Mouse (Mus musculus) hindbrain, embryonic 14.5 days (tissue): ENCODE measurements around the gene Msx3. TPM values are rescaled to one million over a fixed set of nuclear protein-coding genes. Genes with fewer than 3 reads are reported as not detected.

Experiments
- ATAC-seq: fragments of 200-750 bp; cut with Nextera tagmentation; 2 replicates; pipeline ENCODE4 v1.8.0; 2017; ENCODE audit warnings: moderate number of reproducible peaks, mild to moderate bottlenecking, moderate TSS enrichment, moderate library complexity; ENCODE audit not compliant: low FRiP score
- DNase-seq: peaks from one replicate; pipeline ENCODE4 v3.0.0-alpha.2; 2015; ENCODE audit warnings: low spot score
- H3K27ac ChIP-seq: fragments of 300-500 bp; sonication (generic); 2 replicates; pipeline ENCODE4 v1.5.1; 2014; ENCODE audit warnings: mild to moderate bottlenecking, moderate library complexity
- H3K27me3 ChIP-seq: fragments of 300-500 bp; sonication (generic); 2 replicates; pipeline ENCODE4 v1.6.1; 2014; ENCODE audit warnings: mild to moderate bottlenecking, low read length, mixed read lengths; ENCODE audit not compliant: control insufficient read depth, insufficient read depth
- H3K36me3 ChIP-seq: fragments of 300-500 bp; sonication (generic); replicated peaks from 2 replicates; pipeline ENCODE4 v1.6.1; 2014; ENCODE audit not compliant: control insufficient read depth, insufficient read depth
- H3K4me1 ChIP-seq: fragments of 300-500 bp; sonication (generic); replicated peaks from 2 replicates; pipeline ENCODE4 v1.6.1; 2014; ENCODE audit warnings: antibody characterized with exemption, low read length, mixed read lengths; ENCODE audit not compliant: control insufficient read depth, insufficient read depth
- H3K4me2 ChIP-seq: fragments of 300-500 bp; sonication (generic); replicated peaks from 2 replicates; pipeline ENCODE4 v1.6.1; 2014; ENCODE audit warnings: mild to moderate bottlenecking, moderate library complexity
- H3K4me3 ChIP-seq: fragments of 300-500 bp; sonication (generic); replicated peaks from 2 replicates; pipeline ENCODE4 v1.5.1; 2014; ENCODE audit warnings: mild to moderate bottlenecking, low read length
- H3K9ac ChIP-seq: fragments of 300-500 bp; sonication (generic); 2 replicates; pipeline ENCODE4 v1.6.1; 2014
- H3K9me3 ChIP-seq: fragments of 300-500 bp; sonication (generic); 2 replicates; pipeline ENCODE4 v1.6.1; 2016; ENCODE audit warnings: low read length; ENCODE audit not compliant: control insufficient read depth
- WGBS: fragments of 180-500 bp; shearing (Covaris S2); extraction: QIAGEN DNeasy Blood & Tissue Kit; methylation state at CpG from one replicate; pipeline ENCODE4 v1.1.7; 2014; 5-methylcytosine and 5-hydroxymethylcytosine counted together
- polyA plus RNA-seq: library from polyadenylated mRNA; unstranded; fragments of >200 nt; fragmentation: Nextera tagmentation; extraction: Ambion mirVana; gene quantifications from 2 replicates; pipeline ENCODE4 v1.2.1, GENCODE M21; 2014

Msx3 gene
- 8.1 and 9.0 TPM in 2 replicates for polyA plus RNA-seq

DNA sequence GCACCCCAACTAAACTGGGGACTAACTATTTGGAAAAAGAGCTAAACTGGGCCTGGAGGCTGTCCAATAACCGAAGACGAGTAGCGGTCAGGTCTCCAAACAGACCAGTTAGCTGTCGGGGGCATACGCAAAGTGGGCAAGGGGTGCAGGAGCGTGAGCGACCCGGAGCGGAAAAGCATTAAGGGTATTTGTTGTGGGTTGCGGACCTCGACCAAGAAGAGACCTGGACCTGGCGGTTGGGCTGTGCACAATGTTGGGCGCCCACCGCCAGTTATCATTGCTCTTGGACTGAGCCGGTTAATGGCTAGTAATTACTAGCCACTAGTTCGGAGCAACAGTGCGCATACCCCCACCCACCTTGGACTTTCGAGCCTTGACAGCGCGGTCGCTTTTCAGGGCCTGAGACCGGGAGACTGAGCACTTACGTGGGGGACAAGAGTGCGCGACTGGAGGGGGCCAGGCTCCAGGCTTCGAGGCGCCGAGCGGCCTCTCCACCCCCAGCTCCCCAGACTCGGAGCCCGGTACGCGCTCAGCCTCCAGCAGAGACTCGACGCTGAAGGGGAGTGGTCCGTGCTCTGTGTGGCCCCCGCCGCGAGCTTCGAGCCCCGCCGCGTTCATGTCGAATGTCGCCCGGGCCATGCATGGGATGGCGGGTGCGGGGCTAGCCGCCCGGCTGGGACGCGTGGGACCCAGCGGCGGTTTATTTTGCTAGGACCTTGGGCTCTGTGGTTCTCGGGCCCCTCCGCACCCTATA lies at the start of gene Msx3:
TSS of gene Msx3 (minus strand) at position 729 of the 754 bp plus-strand sequence.
- under 1% methylated on average over 56 of the region's 56 CpGs for WGBS
- peak within 1 kb of the TSS; percentile 69 for H3K4me2 ChIP-seq
- H3K36me3 ChIP-seq: no peaks in the 10 kb centered on the region
- peaks cover 68% of the 10 kb centered on the region for H3K27me3 ChIP-seq
- DNase-seq (no peak), ATAC-seq (peak; percentile 63)
- H3K4me3 ChIP-seq: peak within 1 kb of the TSS; percentile 46
- H3K9me3 ChIP-seq: no peaks in the 10 kb centered on the region
- H3K27ac ChIP-seq: 0 out of 2 replicates have a peak within 1 kb of the TSS, but pooled peaks have one; percentile 14
- H3K4me1 ChIP-seq: peaks cover 19% of the 10 kb centered on the region; the same call in 1 of the 2 replicates
- H3K9ac ChIP-seq: peak within 1 kb of the TSS; percentile 47

DNA sequence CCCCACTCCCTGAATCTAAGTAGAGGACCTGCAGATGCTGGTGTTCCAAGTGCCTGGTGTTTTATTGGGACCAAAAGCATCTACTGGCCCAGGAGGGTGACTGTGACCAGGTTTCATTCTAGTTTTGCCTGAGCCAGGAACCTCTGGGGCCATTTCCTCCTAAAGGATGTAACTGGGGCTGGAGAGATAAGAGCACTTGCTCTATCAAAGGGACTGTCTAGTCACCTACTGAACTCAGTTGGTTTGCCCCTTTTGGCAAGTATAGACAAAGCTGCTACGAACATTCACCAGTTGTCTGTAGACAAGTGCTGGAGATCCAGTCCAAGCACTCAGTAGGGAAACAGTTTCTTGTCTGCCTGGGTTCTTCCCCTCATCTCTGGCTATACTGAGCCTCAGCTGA lies 49.6 kb upstream of the Msx3 start:
- Histone ChIP-seq H3K4me2 (no peak overlapping the region), H3K9ac (no peak overlapping the region), H3K4me3 (no peak overlapping the region), H3K27me3 (no peaks in the 10 kb centered on the region), H3K27ac (no peak overlapping the region), H3K36me3 (no peaks in the 10 kb centered on the region), H3K4me1 (0 out of 2 replicates have a peak, but pooled peaks cover 10% of the 10 kb centered on the region), H3K9me3 (no peaks in the 10 kb centered on the region)
- ATAC-seq: no peak
- no peak for DNase-seq
- WGBS: 100% methylated on average over 1 of the region's 1 CpGs

DNA sequence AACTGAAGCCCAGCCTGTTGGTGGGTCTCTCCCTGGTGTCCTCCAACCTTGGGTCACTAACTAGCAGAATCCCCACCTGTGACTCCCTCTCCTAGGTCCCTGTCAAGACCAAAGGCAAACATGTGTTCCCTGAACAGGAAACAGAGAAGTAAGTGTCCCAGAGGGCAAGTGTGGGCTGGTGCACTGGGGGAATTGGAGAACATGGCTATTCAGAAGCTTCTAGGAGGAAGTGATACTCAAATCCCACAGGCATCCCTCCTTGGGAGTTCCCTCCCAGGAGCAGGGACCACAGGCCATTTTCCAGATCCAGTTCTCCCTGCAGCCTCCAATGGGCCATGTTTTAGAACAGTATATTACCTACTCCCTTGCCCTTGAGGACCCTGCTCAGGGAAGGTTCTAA lies 47.2 kb upstream of the Msx3 start:
- ATAC-seq (no peak), DNase-seq (no peak)
- H3K4me1 ChIP-seq: no peaks in the 10 kb centered on the region
- H3K4me2 ChIP-seq: no peak overlapping the region
- H3K27me3 ChIP-seq: no peaks in the 10 kb centered on the region
- no peak overlapping the region for H3K4me3 ChIP-seq
- H3K9ac ChIP-seq: no peak overlapping the region
- no peaks in the 10 kb centered on the region for H3K9me3 ChIP-seq
- no peaks in the 10 kb centered on the region for H3K36me3 ChIP-seq
- H3K27ac ChIP-seq: no peak overlapping the region

DNA sequence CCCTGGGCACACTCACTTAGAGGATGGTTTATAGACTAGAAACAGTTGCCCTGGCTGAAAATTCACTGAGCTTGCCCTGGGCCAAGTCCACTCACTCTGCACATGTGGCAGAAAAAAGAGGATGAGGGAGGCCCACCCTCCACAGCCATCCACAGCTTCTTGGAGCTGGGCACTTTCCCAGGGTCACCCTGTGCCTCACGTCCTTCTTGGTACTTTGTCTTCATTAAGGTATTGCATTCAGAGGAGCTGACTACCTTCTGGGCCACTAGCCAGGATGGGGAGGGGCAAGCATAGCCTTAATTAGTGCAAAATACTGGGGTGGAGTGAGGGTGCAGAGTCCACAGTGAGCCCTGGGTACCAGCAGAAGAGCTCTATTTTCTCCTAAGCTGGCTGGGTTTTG lies 46.7 kb upstream of the Msx3 start:
- Histone ChIP-seq H3K4me3 (no peak overlapping the region), H3K36me3 (no peaks in the 10 kb centered on the region), H3K9me3 (no peaks in the 10 kb centered on the region), H3K4me1 (no peaks in the 10 kb centered on the region), H3K27me3 (no peaks in the 10 kb centered on the region), H3K9ac (no peak overlapping the region), H3K4me2 (no peak overlapping the region), H3K27ac (no peak overlapping the region)
- DNase-seq (no peak), ATAC-seq (no peak)
- 56% methylated on average over 1 of the region's 1 CpGs for WGBS

DNA sequence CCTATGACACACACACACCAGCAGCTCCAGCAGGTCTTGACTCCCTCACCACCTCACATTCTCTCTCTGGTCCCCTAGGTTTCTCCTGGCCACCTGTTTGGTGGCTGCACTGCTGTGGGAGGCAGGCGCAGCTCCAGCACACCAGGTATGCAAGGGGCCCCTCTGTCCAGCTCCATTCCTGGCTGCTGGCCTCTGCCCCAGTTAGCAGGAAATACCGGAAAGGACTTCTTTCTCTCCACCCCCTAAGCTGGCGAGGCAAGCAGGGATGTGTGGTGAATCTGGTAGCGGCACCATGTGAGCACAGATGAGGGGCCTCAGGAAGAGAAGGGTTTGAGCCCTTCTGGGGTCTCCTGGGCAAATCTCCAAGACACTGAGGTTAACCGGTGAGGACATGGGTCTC lies 46.1 kb upstream of the Msx3 start:
- Histone ChIP-seq H3K27me3 (no peaks in the 10 kb centered on the region), H3K9me3 (no peaks in the 10 kb centered on the region), H3K9ac (no peak overlapping the region), H3K4me1 (no peaks in the 10 kb centered on the region), H3K4me2 (no peak overlapping the region), H3K36me3 (no peaks in the 10 kb centered on the region), H3K27ac (no peak overlapping the region), H3K4me3 (no peak overlapping the region)
- DNase-seq (no peak), ATAC-seq (no peak)
- WGBS: 71% methylated on average over 5 of the region's 5 CpGs

DNA sequence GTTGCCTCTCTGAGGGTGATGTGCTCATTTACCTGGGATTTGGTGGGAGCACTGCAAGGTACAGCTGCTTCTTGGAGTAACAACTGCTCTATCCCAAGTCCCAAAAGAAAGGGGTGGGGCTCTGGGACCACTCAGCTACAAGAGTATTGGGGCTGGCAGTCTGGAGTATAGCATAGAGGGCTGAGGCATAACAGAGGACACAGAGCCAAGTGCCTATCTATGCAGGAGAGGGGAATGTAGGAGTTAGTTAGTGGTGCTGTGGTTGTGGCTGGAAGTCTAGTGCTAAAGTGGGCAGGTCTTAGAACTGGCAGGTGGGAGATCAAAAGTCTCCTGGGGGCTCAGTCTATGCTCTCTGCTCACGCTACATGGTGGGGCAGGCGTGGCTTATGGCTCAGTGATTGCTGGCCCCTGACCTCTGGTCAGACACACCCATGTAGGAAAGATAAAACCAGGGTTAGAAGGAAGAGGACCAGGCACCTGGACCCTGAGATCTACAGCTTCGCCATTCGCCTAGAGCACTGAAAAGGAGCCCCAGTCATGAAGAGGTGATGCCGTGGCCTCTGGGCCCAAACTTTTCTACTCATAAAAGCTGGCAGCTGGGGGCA lies 44.1 kb upstream of the Msx3 start, which contains the start of gene Prap1:
TSS of gene Prap1 (plus strand) at position 472 of the 605 bp plus-strand sequence.
- no peaks in the 10 kb centered on the region for H3K4me1 ChIP-seq
- H3K36me3 ChIP-seq: no peaks in the 10 kb centered on the region
- no peak within 1 kb of the TSS for H3K4me3 ChIP-seq
- H3K27me3 ChIP-seq: no peaks in the 10 kb centered on the region
- H3K4me2 ChIP-seq: no peak within 1 kb of the TSS
- DNase-seq: no peak
- no peak within 1 kb of the TSS for H3K27ac ChIP-seq
- H3K9ac ChIP-seq: no peak within 1 kb of the TSS
- no peaks in the 10 kb centered on the region for H3K9me3 ChIP-seq
- ATAC-seq: no peak
- WGBS: 77% methylated on average over 5 of the region's 5 CpGs

DNA sequence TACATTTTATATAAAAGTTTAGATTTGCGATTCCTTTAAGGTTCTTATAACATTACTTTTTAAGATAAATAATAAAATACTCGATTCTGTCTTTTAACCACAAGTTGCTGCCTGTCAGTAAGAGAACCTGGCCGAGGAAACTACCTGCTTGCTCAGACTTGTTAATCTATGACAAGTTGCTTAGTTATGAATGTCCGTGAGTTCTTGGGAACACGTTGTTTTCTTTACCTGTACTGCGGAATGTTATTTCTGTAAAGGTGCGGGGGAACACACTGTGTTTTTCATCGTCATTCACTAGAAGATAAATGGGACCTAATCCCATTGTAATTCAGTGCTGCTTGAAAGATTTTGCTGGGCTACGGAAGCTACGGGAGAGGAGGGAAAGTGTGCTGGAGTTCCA lies 41.7 kb upstream of the Msx3 start:
- WGBS: 76% methylated on average over 10 of the region's 10 CpGs
- Histone ChIP-seq H3K9ac (no peak overlapping the region), H3K4me1 (no peaks in the 10 kb centered on the region), H3K36me3 (no peaks in the 10 kb centered on the region), H3K4me3 (no peak overlapping the region), H3K27me3 (no peaks in the 10 kb centered on the region), H3K9me3 (no peaks in the 10 kb centered on the region), H3K4me2 (no peak overlapping the region), H3K27ac (no peak overlapping the region)
- ATAC-seq (no peak), DNase-seq (no peak)

DNA sequence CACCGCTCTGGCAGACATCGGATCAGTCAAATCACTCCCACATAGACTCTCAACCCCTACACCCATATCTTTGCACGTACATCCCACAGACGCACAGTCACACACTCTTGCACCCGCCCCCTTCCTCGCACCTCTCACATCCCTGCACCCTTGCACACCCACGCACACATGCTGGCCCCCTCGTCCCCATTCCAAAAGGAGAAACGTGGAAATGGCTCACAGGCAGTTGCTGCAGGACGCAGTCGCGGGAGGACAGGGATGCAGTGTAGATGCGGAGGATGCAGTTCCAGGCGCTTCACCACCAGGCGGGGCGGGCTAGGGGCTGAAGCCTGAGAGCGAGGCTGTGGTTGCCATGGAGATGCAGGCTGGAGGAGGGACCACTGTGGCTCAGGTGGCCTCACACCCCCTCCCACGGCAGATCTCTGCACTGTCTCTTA lies 33.4 kb upstream of the Msx3 start, which contains the start of gene Caly:
TSS of gene Caly (minus strand) at position 307 of the 437 bp plus-strand sequence.
- Histone ChIP-seq H3K4me2 (peak within 1 kb of the TSS; percentile 72), H3K4me1 (peaks cover 16% of the 10 kb centered on the region)

DNA sequence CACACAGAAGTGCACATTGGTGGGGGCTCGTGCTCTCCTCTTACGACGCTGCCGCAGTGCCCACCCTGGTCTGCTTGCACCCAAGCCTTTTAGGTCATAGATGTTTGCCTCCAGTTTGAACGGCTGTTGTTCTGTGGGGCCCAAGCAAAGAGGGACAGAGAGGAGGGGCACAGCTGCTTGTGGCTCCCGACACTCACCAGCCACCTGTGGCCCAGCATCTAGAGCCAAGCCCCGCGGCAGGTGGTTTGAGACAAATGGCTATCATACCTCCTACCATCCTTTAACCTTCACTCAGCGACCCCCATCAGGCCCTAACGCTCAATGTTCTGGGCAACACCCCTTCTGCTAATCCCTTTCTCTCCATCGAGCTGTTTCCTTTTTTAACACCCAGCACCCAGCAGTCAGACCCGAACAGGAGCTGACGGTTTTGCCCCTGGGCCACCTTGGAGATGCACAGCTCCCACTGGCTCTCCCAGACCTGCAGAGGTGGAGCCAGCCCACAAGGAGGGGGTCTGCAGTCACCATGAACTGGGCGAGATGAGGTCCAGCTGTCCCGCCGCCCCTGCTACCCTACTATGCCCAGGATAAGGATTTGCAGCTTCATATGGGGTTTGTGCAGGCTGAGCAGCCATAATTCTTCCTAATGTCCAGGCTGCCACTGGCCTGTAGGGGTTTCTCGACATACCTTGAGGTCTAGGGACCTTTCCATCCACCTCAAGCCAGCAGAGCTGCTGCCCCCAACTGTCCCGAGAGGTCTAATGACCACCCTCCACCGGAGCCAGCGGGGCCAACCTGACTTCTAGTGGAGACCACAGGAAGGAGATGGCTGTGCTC lies 32.7 kb upstream of the Msx3 start:
- peak overlapping the region; percentile 52 for H3K4me3 ChIP-seq
- WGBS: 12% methylated on average over 20 of the region's 20 CpGs
- H3K36me3 ChIP-seq: no peaks in the 10 kb centered on the region
- H3K27ac ChIP-seq: peak overlapping the region; percentile 95
- peaks cover 16% of the 10 kb centered on the region for H3K4me1 ChIP-seq
- DNase-seq: no peak
- peak; percentile 13 for ATAC-seq
- H3K27me3 ChIP-seq: no peaks in the 10 kb centered on the region
- H3K9me3 ChIP-seq: no peaks in the 10 kb centered on the region
- peak overlapping the region; percentile 72 for H3K4me2 ChIP-seq
- H3K9ac ChIP-seq: peak overlapping the region; percentile 83

More for the DNA sequence above, 33.4 kb upstream of the Msx3 start, which contains the start of gene Caly:
- Histone ChIP-seq H3K4me3 (peak within 1 kb of the TSS; percentile 52), H3K36me3 (no peaks in the 10 kb centered on the region), H3K27me3 (no peaks in the 10 kb centered on the region), H3K27ac (peak within 1 kb of the TSS; percentile 95), H3K9me3 (no peaks in the 10 kb centered on the region), H3K9ac (peak within 1 kb of the TSS; percentile 83)
- WGBS: 1% methylated on average over 16 of the region's 18 CpGs
- DNase-seq (peak; percentile 87), ATAC-seq (peak; percentile 90)
